Mouse (Mus musculus): ENCODE measurements around the gene Rbfox1. TPM values are rescaled to one million over a fixed set of nuclear protein-coding genes. Genes with fewer than 3 reads are reported as not detected.

Rbfox1 gene
- total RNA-seq, 2 experiments from 2014 or later: 323 to 338 TPM

GRCm38 (mm10) chr16:6840007-6840406, 954.9 kb downstream of the Rbfox1 start:
- no peak for DNase-seq (ENCODE audit: low spot score in 2 of 2)
- intact Hi-C loops (cut with DNase I): no loop called here

- intact Hi-C loops (cut with DNase I): no loop called here
These were observed 955.3 kb downstream of the Rbfox1 start for GRCm38 (mm10) chr16:6840461-6840860.

DNA sequence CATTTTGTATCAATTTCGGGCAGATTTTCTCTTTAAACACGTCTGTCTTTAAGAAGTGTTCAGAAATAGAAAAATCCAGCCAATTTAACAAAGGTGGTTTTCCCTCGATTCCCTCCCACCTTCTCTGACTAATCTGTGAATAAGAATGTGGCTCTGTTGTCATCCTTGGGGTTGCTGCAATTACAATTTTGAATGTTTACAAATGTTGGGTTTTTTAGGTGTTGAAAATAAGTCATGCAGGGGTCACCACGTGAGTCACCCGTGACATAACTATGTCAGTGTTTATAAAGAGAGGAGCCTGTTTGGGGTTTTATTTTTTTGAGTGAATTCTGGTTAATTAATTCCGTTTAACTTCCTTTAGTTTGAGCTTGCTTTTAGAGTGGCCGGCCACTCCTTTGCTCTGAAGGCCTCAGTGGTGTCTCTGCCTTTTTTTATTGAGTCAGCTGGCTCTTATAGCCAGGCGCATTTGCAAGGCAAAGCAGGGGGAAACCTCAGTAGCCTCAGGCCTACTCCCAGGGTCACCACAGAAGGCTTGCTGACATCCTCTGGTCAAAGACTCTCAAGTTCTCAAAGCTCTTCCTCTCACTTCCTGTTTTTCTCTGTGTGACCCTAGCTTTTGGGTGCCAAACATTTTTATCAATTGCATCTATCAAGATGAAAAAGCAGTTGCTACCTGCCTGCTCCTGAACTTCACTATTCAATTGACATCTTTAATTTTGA, 957.1 kb downstream of the Rbfox1 start:
- no peak for DNase-seq (ENCODE audit: low spot score in 2 of 2)
- intact Hi-C loops (cut with DNase I): no loop called here

More at GRCm38 (mm10) chr16:6840461-6840860, 955.3 kb downstream of the Rbfox1 start:
- no peak for DNase-seq (ENCODE audit: low spot score in 2 of 2)

DNA sequence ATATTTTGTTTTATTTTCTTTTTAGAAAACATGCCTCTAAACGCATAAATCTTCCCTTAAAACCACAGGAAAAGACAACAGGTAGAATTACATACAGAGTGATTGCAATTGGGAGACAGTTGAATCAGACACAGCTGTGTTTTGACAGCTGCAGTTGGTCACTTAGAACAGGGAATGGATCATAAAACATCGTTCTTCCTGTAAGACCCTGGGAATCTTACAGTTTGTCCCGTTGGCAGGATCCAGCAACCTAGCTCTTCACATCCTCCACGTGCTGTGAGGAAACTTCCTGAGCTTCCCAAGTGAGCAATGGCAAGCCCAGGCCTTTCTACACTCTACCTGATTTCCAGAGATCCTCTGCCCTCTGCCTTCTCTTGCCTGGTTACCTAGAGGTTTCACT, 959.5 kb downstream of the Rbfox1 start:
- no peak for DNase-seq (ENCODE audit: low spot score in 2 of 2)
- intact Hi-C loops (cut with DNase I): no loop called here

DNA sequence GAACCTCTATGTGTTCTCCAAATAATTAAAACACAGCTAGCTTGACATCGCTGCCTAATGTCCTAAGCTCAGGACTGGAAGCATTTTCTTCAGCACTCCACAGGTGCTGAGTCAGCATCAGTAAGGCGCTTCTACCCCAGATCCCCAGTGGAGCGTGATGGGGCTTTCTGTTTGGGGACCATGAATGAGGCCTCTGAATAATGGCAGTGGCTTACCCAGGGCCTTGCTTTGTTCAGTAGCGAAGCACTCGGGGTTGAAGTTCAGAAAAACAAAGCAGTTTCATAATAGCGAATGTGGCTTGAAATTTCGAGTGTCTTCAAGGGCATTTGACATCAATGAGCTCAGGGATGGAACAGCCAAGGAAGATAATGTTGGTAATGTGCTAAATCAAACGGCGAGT, 966.2 kb downstream of the Rbfox1 start:
- intact Hi-C loops (cut with DNase I): no loop called here
- no peak for DNase-seq (ENCODE audit: low spot score in 2 of 2)

DNA sequence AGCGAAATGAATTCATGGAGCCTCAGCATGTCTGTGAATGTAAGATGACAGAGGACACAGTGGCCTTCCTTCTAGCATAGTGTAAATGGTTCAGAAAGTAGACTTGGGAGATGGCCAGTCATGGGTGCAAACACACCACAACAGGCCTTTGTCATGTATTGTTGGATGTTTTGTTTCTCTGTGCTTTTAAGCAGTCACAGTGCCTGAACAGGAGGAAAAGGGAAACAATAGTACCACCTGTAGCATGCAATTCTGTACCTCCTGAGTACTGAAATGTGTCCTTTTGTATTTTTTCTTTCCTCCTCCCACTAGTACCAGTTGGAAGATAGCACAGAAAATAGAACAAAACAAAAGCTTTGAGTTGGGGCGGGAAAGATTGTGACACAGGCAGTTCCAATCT, 968.6 kb downstream of the Rbfox1 start:
- intact Hi-C loops (cut with DNase I): no loop called here
- no peak for DNase-seq (ENCODE audit: low spot score in 2 of 2)

DNA sequence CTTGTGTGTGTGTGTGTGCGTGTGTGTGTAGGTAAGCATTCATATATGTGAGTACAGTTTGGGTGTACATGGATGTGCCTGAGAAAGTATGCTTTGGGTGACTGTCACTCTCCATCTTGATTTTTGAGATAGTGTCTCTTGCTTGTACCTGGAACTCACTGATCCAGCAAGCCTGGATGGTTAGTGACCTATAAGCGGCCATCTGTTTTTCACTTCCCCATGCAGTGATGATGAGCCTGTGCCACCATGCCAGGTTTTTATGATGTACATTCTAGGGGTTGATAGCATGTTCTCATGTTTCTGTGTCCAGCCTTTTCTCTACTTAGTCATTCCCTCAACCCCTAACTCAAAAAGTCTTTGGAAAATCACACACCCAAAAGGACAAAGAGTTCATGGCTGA, 976.5 kb downstream of the Rbfox1 start:
- no peak for DNase-seq (ENCODE audit: low spot score in 2 of 2)
- intact Hi-C loops (cut with DNase I): no loop called here

DNA sequence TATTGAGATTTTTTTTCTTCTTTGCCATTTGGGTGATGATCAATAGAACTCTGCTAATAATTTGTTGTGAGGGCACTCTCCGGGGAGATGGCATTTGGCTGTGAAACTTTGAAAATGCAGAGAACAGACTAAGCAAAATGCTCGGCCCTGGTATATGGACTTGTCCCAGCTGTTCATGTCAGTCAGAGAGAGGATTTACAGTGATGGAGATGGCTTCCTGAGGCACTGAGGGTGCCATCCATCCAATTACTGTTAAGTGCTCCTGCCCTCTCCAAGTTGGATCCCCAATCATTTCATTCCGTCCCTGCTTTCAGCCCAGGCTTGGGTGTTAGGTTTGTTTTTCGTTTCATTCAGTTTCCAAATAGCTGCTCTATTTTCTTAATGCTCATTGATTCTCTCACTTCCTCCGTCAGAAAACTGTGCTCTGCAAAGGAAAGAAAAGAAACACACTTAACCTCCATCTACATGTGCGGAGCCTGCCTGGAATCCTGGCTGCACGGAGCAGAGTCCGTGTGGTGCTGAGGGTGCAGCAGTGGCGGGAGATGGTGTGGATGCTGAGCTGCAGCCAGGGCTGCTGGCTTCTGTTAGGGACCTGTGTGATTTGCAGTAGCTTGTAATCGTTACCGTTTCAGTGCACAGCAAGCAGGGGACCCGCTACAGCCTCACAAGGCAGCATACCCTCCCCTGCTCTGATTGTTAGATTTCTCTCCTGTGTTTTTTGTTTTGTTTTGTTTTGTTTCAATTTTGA, 997.7 kb downstream of the Rbfox1 start:
- no peak for DNase-seq (ENCODE audit: low spot score in 2 of 2)
- intact Hi-C loops (cut with DNase I): no loop called here

- intact Hi-C loops (cut with DNase I): no loop called here
- no peak for DNase-seq (ENCODE audit: low spot score in 2 of 2)
These were observed 998.6 kb downstream of the Rbfox1 start for GRCm38 (mm10) chr16:6883798-6884197.

DNA sequence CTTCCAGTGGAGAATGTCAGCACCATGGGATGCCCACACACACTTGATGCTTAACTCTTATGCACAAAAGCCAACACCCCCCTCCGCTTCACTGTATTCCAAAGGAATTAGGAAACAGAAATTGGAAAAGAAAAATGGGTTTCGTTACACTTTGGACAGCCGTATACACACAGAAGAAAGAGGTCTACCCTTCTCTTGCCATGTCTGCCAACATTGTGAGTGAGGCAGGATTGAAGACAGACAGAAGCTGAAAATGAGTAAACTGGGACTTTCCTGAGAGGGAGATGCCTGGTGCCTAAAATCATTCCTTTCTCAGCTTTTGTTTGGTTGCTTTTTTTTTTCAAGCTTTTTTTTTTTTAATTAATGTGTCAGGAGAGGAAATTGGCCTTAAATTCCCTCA, 1000.5 kb downstream of the Rbfox1 start:
- DNase-seq (ENCODE audit: low spot score in 2 of 2): no peak

DNA sequence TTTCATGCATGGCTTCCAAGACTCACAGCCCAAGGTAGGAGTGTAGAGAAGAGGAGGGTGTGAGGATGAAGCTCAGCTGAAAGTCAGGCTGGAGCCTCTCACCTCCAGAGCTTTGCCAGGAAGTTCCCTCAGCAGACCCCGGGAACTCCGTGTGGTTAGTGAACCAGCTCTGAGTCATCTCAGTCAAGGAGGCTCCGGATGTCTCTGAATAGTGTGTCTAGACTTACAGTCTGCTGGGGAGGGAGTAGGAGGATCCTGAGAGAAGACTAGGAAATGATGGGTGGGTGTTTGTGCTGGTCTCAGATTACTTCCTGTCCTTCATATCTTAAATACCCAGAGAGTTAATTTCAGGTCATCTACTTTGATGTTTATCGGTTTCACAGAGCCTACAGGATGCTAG, 1004.1 kb downstream of the Rbfox1 start:
- DNase-seq (ENCODE audit: low spot score in 2 of 2): peak; percentile 39 to 45
- intact Hi-C loops (cut with DNase I): no loop called here

More for the DNA sequence above, 1000.5 kb downstream of the Rbfox1 start:
- intact Hi-C loops (cut with DNase I): no loop called here

DNA sequence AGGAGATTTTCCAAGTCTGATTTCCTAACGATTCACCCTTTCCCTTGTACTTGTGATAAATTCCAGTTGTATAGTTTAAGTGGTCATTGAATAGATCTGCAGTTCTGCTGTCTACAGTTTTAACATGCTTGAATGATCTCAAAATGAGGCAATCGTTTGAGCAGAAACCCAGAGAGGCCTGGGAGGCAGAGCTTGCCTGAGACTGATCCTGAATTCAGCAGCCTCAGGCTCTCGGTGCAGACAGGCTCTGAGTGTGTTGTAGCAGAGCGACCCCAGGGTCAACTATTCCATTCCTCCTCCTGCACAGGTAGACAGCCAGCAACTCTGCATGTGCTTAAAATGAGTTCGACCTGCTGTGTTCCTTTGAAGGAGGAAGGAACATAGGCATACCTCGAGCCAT, 1012.6 kb downstream of the Rbfox1 start:
- intact Hi-C loops (cut with DNase I): no loop called here
- DNase-seq (ENCODE audit: low spot score in 2 of 2): no peak

- no peak for DNase-seq (ENCODE audit: low spot score in 2 of 2)
- intact Hi-C loops (cut with DNase I): no loop called here
These were observed 1014.9 kb downstream of the Rbfox1 start for GRCm38 (mm10) chr16:6900006-6900405.

DNA sequence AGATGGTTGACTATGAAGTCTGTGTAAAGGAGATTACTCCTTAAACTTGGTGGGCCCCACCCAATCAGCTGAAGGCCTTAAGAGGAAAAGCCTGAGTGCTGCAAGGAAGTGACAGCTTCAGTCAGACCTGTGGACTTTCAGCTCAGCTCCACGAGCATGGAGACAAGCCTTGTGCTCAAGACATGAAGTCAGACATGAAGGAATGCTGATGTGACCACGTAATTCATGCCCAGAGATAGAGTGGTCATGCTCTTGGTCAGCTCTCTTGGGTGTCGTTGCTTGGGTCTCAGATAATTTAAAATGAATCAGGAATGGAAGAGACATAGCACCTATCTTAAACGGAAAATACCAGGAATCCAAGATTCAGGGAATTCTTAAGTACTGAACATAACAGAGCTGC, 1019.8 kb downstream of the Rbfox1 start:
- DNase-seq (ENCODE audit: low spot score in 2 of 2): no peak
- intact Hi-C loops (cut with DNase I): no loop called here

- DNase-seq (ENCODE audit: low spot score in 2 of 2): no peak
- intact Hi-C loops (cut with DNase I): no loop called here
These were observed 1020.8 kb downstream of the Rbfox1 start for GRCm38 (mm10) chr16:6906001-6906400.

DNA sequence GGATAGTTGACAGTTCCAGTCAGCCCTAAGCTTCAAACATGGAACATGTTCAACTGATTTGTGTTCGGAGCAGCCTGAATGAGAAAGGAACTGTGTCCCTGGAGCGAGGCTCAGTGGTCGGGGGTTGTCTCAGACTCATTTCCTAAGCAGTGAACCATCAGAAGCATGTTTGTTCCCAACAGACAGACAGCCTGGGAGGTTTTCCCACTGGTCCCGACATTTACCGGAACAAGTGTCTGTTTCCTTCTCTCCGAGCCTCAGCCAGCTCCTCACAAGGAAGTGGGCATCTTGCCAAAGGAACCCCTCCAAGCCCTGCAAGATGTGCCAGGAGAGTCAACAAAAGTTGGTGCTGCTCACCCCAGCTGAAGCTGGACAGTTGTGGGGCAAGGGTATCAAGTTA, 1022.4 kb downstream of the Rbfox1 start:
- intact Hi-C loops (cut with DNase I): no loop called here
- no peak for DNase-seq (ENCODE audit: low spot score in 2 of 2)

DNA sequence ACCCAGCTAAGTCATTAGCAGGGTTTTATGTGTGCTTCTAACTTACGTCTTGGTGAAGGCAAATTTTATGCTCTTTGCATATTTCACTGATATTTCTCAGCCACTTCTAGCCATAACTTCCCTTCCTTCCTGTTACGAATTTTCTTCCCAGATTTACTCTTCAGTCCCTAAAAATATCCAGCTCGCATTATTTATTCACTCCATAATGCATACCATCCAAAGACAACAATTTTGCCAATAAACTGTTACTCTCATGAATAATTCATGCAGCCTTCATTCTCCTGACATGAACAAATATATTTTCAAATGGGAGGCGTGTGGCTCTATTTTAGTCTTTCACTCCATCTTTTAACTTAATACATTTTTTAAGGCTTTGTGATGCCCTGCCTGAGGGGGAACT, 1029.4 kb downstream of the Rbfox1 start:
- no peak for DNase-seq (ENCODE audit: low spot score in 2 of 2)
- intact Hi-C loops (cut with DNase I): no loop called here

DNA sequence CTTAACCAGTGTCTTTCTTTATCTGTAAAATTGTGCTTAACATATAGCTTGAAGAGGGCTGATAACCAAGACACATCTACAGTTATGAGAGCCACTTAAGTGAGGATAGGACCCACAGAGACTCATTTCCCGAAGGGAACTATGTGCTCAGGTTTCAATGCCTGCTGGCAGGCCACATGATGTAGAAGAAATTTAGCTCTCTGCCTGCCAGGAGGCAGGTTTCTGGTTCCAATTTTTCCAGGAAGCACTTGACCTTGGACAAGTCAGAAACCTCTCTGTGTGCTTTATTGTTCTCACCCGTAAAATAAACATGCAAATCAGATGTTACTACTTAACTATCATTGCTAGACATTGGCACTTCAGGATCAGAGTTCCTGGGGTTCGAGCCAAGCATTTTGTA, 1033.5 kb downstream of the Rbfox1 start:
- DNase-seq (ENCODE audit: low spot score in 2 of 2): no peak
- intact Hi-C loops (cut with DNase I): no loop called here

- no peak for DNase-seq (ENCODE audit: low spot score in 2 of 2)
- intact Hi-C loops (cut with DNase I): no loop called here
These were observed 1034.5 kb downstream of the Rbfox1 start for GRCm38 (mm10) chr16:6919681-6920080.

GRCm38 (mm10) chr16:6927661-6928060, 1042.5 kb downstream of the Rbfox1 start:
- DNase-seq (ENCODE audit: low spot score in 2 of 2): no peak
- intact Hi-C loops (cut with DNase I): no loop called here

GRCm38 (mm10) chr16:6930795-6931194, 1045.6 kb downstream of the Rbfox1 start:
- intact Hi-C loops (cut with DNase I): no loop called here
- DNase-seq (ENCODE audit: low spot score in 2 of 2): no peak

Data from left cerebral cortex, postnatal 36 days (tissue).